Comparison of ENCODE assay signal across 8 mouse cellular contexts in the genomic region with DNA sequence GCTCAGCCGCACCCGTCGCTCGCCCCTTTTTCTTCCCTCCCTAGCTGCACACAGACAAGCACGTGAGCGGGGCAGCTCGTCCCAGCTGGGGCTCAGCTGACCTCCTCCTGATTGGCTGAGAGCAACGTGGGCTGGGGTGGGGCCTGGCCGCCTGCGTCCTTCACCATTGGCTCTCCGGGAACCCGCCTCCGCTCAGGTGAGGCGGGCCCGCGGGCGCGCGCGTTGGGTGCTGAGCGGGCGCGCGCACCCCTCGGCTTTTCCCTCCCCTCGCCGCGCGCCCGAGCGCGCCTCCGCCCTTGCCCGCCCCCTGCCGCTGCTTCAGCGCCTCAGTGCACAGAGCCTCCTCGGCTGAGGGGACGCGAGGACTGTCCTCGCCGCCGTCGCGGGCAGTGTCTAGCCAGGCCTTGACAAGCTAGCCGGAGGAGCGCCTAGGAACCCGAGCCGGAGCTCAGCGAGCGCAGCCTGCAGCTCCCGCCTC. TPM values are rescaled to one million over a fixed set of nuclear protein-coding genes. Genes with fewer than 3 reads are reported as not detected.
DNase-seq lines count a peak whose midpoint lies in the region; ATAC-seq lines count a peak whose summit lies in the region.

No protein-coding gene starts in this region.

- peak overlapping the region; percentile 94 for H3K4me3 ChIP-seq in hindbrain, embryonic 15.5 days

- peaks cover 29% of the 10 kb centered on the region for H3K4me1 ChIP-seq in hindbrain, embryonic 15.5 days (replicated peaks)

- H3K9me3 ChIP-seq in hindbrain, embryonic 15.5 days: no peaks in the 10 kb centered on the region

- peak overlapping the region; percentile 77 for H3K4me2 ChIP-seq in hindbrain, embryonic 15.5 days

- peak overlapping the region; percentile 96 for H3K9ac ChIP-seq in hindbrain, embryonic 15.5 days

- under 1% methylated on average over 47 of the region's 51 CpGs for WGBS in hindbrain, embryonic 15.5 days

- peaks cover 3% of the 10 kb centered on the region; the same call in 1 of the 2 replicates for H3K27me3 ChIP-seq in hindbrain, embryonic 15.5 days

- peak; percentile 97 for DNase-seq in R1 (ENCODE audit: low read depth, low spot score)
- peak; percentile 96 to 98 for DNase-seq in cerebellum, postnatal 25 days
- peak; percentile 87 to 94 for DNase-seq in frontal cortex, postnatal 25 days (ENCODE audit: low spot score in 2 of 2)
- peak; percentile 96 for DNase-seq in left cerebral cortex, adult 11 months (ENCODE audit: low spot score)
- DNase-seq in lung, postnatal 4 days: peak; percentile 96 to 99
- DNase-seq in retina, postnatal 7 days (ENCODE audit: low read depth, low spot score): peak; percentile 94
- peak; percentile 93 for DNase-seq in urinary bladder, adult 2 months (ENCODE audit: low spot score)

- ATAC-seq in hindbrain, embryonic 15.5 days (ENCODE audit: low FRiP score, low read depth): peak; percentile 100

- H3K36me3 ChIP-seq in hindbrain, embryonic 15.5 days: no peaks in the 10 kb centered on the region

- H3K27ac ChIP-seq in hindbrain, embryonic 15.5 days (replicated peaks): peak overlapping the region; percentile 99

RNA-seq across cellular contexts. Expression of a gene that starts 6.5 kb away (rescaled TPM):
- 76.8 and 80.1 TPM in 2 replicates for polyA plus RNA-seq in hindbrain, embryonic 15.5 days (2015; fragmentation: Nextera tagmentation; extraction: Ambion mirVana)
- polyA plus RNA-seq in urinary bladder, adult 2 months (2012; rRNA removed): 55.6 and 55.8 TPM in 2 replicates

RNA-seq across cellular contexts. Expression of a gene that starts 29.7 kb away (rescaled TPM):
- 22.2 and 25.4 TPM in 2 replicates for polyA plus RNA-seq in hindbrain, embryonic 15.5 days (2015; fragmentation: Nextera tagmentation; extraction: Ambion mirVana)
- not detected in 2 replicates for polyA plus RNA-seq in urinary bladder, adult 2 months (2012; rRNA removed)

RNA-seq across cellular contexts. Expression of a gene that starts 56.6 kb away (rescaled TPM):
- 34.9 and 38.6 TPM in 2 replicates for polyA plus RNA-seq in hindbrain, embryonic 15.5 days (2015; fragmentation: Nextera tagmentation; extraction: Ambion mirVana)
- 15.3 and 18.1 TPM in 2 replicates for polyA plus RNA-seq in urinary bladder, adult 2 months (2012; rRNA removed)

Comparison
In these comparisons a context has a peak if more than half of its experiments do, and no peak if none do; other contexts are left out.
1. Peak in every context shown above with its lines: DNase-seq, ATAC-seq, H3K4me3 ChIP-seq and H3K27ac ChIP-seq.
2. RNA of a gene that starts 29.7 kb away (polyA plus RNA-seq): 22.2 to 25.4 TPM in hindbrain, embryonic 15.5 days; not detected in urinary bladder, adult 2 months; every median in the first group is over 10 times any median in the second.